Mouse (Mus musculus): ENCODE results near the gene Ankrd27. TPM values are rescaled to one million over a fixed set of nuclear protein-coding genes. Genes with fewer than 3 reads are reported as not detected.

Gene Ankrd27
- polyA plus RNA-seq, 2 experiments, result 47.6 to 50.8 TPM

- peaks cover 12% of the 10 kb centered on the region; the same call in 1 of the 2 replicates for H3K36me3 ChIP-seq (ENCODE audit: control insufficient read depth, insufficient read depth, low read length)
- no peak overlapping the region for H3K9ac ChIP-seq (ENCODE audit: low read depth, low read length, severe bottlenecking)
- peak overlapping the region; percentile 36 for H3K4me2 ChIP-seq (replicated peaks; ENCODE audit: low read depth, low read length, severe bottlenecking)
- no peak for TF ChIP-seq POLR2A (IDR thresholded peaks at IDR 0.05; ENCODE audit: borderline replicate concordance, extremely low read depth, insufficient read depth, insufficient read length)
- H3K4me1 ChIP-seq (ENCODE audit: control insufficient read depth, insufficient read depth, low read length), result peaks cover 19% of the 10 kb centered on the region
- ATAC-seq (ENCODE audit: low FRiP score, low read depth) (no peak), DNase-seq (ENCODE audit: low spot score) (no peak)
- H3K4me3 ChIP-seq (replicated peaks; ENCODE audit: low read length), result no peak overlapping the region
- WGBS, result 29% methylated on average over 10 of the region's 10 CpGs
- no peaks in the 10 kb centered on the region for H3K27me3 ChIP-seq (ENCODE audit: control insufficient read depth, insufficient read depth, low read length)
- no peaks in the 10 kb centered on the region for H3K9me3 ChIP-seq (ENCODE audit: control insufficient read depth, low read length)
- 0 out of 2 replicates have a peak overlapping the region, but pooled peaks have one; percentile 39 for H3K27ac ChIP-seq (replicated peaks; ENCODE audit: low read depth, low read length)
Observed at GRCm38 (mm10) chr7:35687229-35687628, 101.2 kb downstream of the Ankrd27 start.

GRCm38 (mm10) chr7:35688276-35688675, 102.2 kb downstream of the Ankrd27 start:
- Histone ChIP-seq H3K27me3 (ENCODE audit: control insufficient read depth, insufficient read depth, low read length) (no peaks in the 10 kb centered on the region), H3K4me1 (ENCODE audit: control insufficient read depth, insufficient read depth, low read length) (peaks cover 19% of the 10 kb centered on the region), H3K9me3 (ENCODE audit: control insufficient read depth, low read length) (no peaks in the 10 kb centered on the region), H3K9ac (ENCODE audit: low read depth, low read length, severe bottlenecking) (no peak overlapping the region), H3K36me3 (ENCODE audit: control insufficient read depth, insufficient read depth, low read length) (peaks cover 19% of the 10 kb centered on the region; the same call in 1 of the 2 replicates), H3K4me3 (replicated peaks; ENCODE audit: low read length) (no peak overlapping the region), H3K27ac (replicated peaks; ENCODE audit: low read depth, low read length) (no peak overlapping the region), H3K4me2 (replicated peaks; ENCODE audit: low read depth, low read length, severe bottlenecking) (0 out of 2 replicates have a peak overlapping the region, but pooled peaks have one; percentile 15)
- ATAC-seq (ENCODE audit: low FRiP score, low read depth), result no peak
- 37% methylated on average over 9 of the region's 9 CpGs for WGBS
- TF ChIP-seq POLR2A (IDR thresholded peaks at IDR 0.05; ENCODE audit: borderline replicate concordance, extremely low read depth, insufficient read depth, insufficient read length), result no peak
- no peak for DNase-seq (ENCODE audit: low spot score)

Other genes with a start within 250 kb of the Ankrd27 start
- gene Faap24, start 189.4 kb upstream of the Ankrd27 start, polyA plus RNA-seq (2012; rRNA removed), result 5.1 and 5.7 TPM in 2 replicates
- 13.0 and 14.3 TPM in 2 replicates for gene Faap24, start 189.4 kb upstream of the Ankrd27 start, polyA plus RNA-seq (2014; fragmentation: Nextera tagmentation; extraction: Ambion mirVana)
- 25.8 and 32.9 TPM in 2 replicates for gene Cep89, start 189.2 kb upstream of the Ankrd27 start, polyA plus RNA-seq (2012; rRNA removed)
- gene Cep89, start 189.2 kb upstream of the Ankrd27 start, polyA plus RNA-seq (2014; fragmentation: Nextera tagmentation; extraction: Ambion mirVana), result 25.7 and 28.0 TPM in 2 replicates
- gene Slc7a9, start 137.4 kb upstream of the Ankrd27 start, polyA plus RNA-seq (2012; rRNA removed), result 0.59 and 0.70 TPM in 2 replicates
- gene Slc7a9, start 137.4 kb upstream of the Ankrd27 start, polyA plus RNA-seq (2014; fragmentation: Nextera tagmentation; extraction: Ambion mirVana), result 0.50 TPM in 1 of 2 replicates, not detected in the other
- gene Tdrd12, start 48.5 kb upstream of the Ankrd27 start, polyA plus RNA-seq (2012; rRNA removed), result 0.14 and 0.63 TPM in 2 replicates
- gene Tdrd12, start 48.5 kb upstream of the Ankrd27 start, polyA plus RNA-seq (2014; fragmentation: Nextera tagmentation; extraction: Ambion mirVana), result 0.26 and 0.55 TPM in 2 replicates
- gene Nudt19, start 29.9 kb upstream of the Ankrd27 start, polyA plus RNA-seq (2012; rRNA removed), result 19.8 and 25.8 TPM in 2 replicates
- gene Nudt19, start 29.9 kb upstream of the Ankrd27 start, polyA plus RNA-seq (2014; fragmentation: Nextera tagmentation; extraction: Ambion mirVana), result 48.5 and 49.0 TPM in 2 replicates
- gene Rgs9bp, start 662 bp upstream of the Ankrd27 start, polyA plus RNA-seq (2012; rRNA removed), result 1.4 and 1.5 TPM in 2 replicates
- 0.99 and 1.1 TPM in 2 replicates for gene Rgs9bp, start 662 bp upstream of the Ankrd27 start, polyA plus RNA-seq (2014; fragmentation: Nextera tagmentation; extraction: Ambion mirVana)
- gene Pdcd5, start 61.3 kb downstream of the Ankrd27 start, polyA plus RNA-seq (2012; rRNA removed), result 105 and 201 TPM in 2 replicates
- gene Pdcd5, start 61.3 kb downstream of the Ankrd27 start, polyA plus RNA-seq (2014; fragmentation: Nextera tagmentation; extraction: Ambion mirVana), result 267 and 293 TPM in 2 replicates
- gene Dpy19l3, start 168.2 kb downstream of the Ankrd27 start, polyA plus RNA-seq (2012; rRNA removed), result 15.9 and 17.9 TPM in 2 replicates
- gene Dpy19l3, start 168.2 kb downstream of the Ankrd27 start, polyA plus RNA-seq (2014; fragmentation: Nextera tagmentation; extraction: Ambion mirVana), result 34.7 and 41.2 TPM in 2 replicates
- gene Zfp507, start 216.8 kb downstream of the Ankrd27 start, polyA plus RNA-seq (2012; rRNA removed), result 21.8 and 22.5 TPM in 2 replicates
- 18.6 and 21.7 TPM in 2 replicates for gene Zfp507, start 216.8 kb downstream of the Ankrd27 start, polyA plus RNA-seq (2014; fragmentation: Nextera tagmentation; extraction: Ambion mirVana)

All from limb, embryonic 14.5 days (tissue).